Mouse (Mus musculus): Measurements from ENCODE around the gene Atp1a3.

- TF ChIP-seq CTCF (IDR thresholded peaks at IDR 0.05; ENCODE audit: low read depth, low read length) (no peak), EP300 (IDR thresholded peaks at IDR 0.05; ENCODE audit: insufficient read depth, low read depth, low read length) (no peak)
These were observed 36.0 kb downstream of the Atp1a3 start for GRCm38 (mm10) chr7:24969805-24970204.
